Mouse (Mus musculus): ENCODE measurements at regions not wholly inside any gene's neighbourhood (a gene's known extent, or its start where the extent isn't known, plus 50 kb on each side); places are given as distances from the start of the nearest gene placed in this dataset.

- TF ChIP-seq FLI1 (IDR thresholded peaks at IDR 0.05; ENCODE audit: low read length) (no peak), GATA1 (IDR thresholded peaks at IDR 0.05; ENCODE audit: borderline replicate concordance, low read length) (no peak)
These were observed 137.8 kb upstream of the Gm12830 start for GRCm38 (mm10) chr4:114683696-114684095.
